Mouse (Mus musculus): ENCODE measurements around the gene Maml2.

DNA sequence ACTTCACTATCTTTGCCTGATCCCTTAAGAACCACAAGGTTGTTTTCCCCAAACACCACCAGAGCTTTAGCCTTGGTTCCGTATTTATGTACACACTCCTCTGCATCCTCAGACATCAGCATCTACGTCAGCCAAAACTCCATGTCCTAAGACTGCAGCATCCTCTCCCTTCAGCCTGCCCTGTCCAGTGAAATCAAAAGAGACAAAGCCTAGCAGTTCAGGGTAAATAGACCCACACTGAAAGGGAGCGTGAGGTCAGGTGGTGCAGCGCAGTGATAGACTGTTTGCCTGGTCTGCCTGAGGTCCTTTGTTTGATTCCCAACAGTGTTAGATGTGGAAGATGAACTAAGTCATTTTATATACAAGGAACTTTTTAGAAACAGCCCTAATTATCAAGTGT lies 400.1 kb downstream of the Maml2 start:
- no peak for TF ChIP-seq CTCF (IDR thresholded peaks at IDR 0.05; ENCODE audit: extremely low read depth, insufficient read depth, low read length)
- no peak for TF ChIP-seq POLR2A (IDR thresholded peaks at IDR 0.05; ENCODE audit: extremely low read depth, insufficient read depth, low read length)

Data from cortical plate, adult 2 months (tissue).